Mouse (Mus musculus): Measurements from ENCODE around the gene Ccna1.

The Ccna1 gene

GRCm38 (mm10) chr3:55064396-55064795 lies 9.1 kb upstream of the Ccna1 start:
- peak; percentile 70 to 83 for DNase-seq

- DNase-seq, result no peak
These were observed 7.4 kb upstream of the Ccna1 start for GRCm38 (mm10) chr3:55062653-55063052.

GRCm38 (mm10) chr3:55056376-55056775 lies 1.1 kb upstream of the Ccna1 start:
- no peak for DNase-seq

- no peak for DNase-seq
These were observed 433 bp upstream of the Ccna1 start for GRCm38 (mm10) chr3:55055747-55056120.

- DNase-seq, result no peak
These were observed 1.1 kb downstream of the Ccna1 start for GRCm38 (mm10) chr3:55054231-55054630.

GRCm38 (mm10) chr3:55044601-55045370 lies 10.5 kb downstream of the Ccna1 start:
- peak; percentile 10 to 35 for DNase-seq

- DNase-seq, result no peak
These were observed 17.7 kb downstream of the Ccna1 start for GRCm38 (mm10) chr3:55037608-55038007.

GRCm38 (mm10) chr3:55027271-55027840 lies 27.9 kb downstream of the Ccna1 start:
- DNase-seq, result no peak

- DNase-seq, result no peak
These were observed 29.8 kb downstream of the Ccna1 start for GRCm38 (mm10) chr3:55025502-55025901.

- no peak for DNase-seq
These were observed 32.0 kb downstream of the Ccna1 start for GRCm38 (mm10) chr3:55023347-55023746.

- no peak for DNase-seq
These were observed 33.1 kb downstream of the Ccna1 start for GRCm38 (mm10) chr3:55022247-55022646.

GRCm38 (mm10) chr3:55012536-55012935 lies 42.8 kb downstream of the Ccna1 start:
- no peak for DNase-seq

GRCm38 (mm10) chr3:55011681-55012080 lies 43.6 kb downstream of the Ccna1 start:
- no peak for DNase-seq

GRCm38 (mm10) chr3:55008965-55009741 lies 46.1 kb downstream of the Ccna1 start:
- no peak for DNase-seq

GRCm38 (mm10) chr3:55004036-55004435 lies 51.3 kb downstream of the Ccna1 start:
- no peak for DNase-seq

GRCm38 (mm10) chr3:55001677-55002076 lies 53.6 kb downstream of the Ccna1 start:
- no peak for DNase-seq

Data from cerebellum, postnatal 25 days (tissue).